Mouse (Mus musculus): ENCODE measurements around the gene Rps25.

DNA sequence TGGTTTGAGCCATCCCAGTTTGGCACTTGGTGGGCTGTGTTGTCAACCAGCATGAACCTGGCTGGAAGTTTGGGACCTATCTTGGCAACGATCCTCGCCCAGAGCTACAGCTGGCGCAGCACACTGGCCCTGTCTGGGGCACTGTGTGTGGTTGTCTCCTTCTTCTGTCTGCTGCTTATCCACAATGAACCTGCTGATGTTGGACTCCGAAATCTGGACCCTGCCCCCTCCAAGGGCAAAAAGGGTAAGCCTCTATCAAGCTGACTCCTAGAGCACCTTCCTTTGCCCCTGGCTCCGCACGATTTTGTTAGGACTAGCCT is 7.2 kb upstream of the Rps25 start:
- TF ChIP-seq CTCF (IDR thresholded peaks at IDR 0.05; ENCODE audit: control insufficient read depth, insufficient read depth, low read length) (no peak), POLR2A (IDR thresholded peaks at IDR 0.05; ENCODE audit: borderline replicate concordance, control insufficient read depth, low read depth, low read length) (no peak)

Data from bone marrow, adult 2 months (tissue).